Mouse (Mus musculus) lung, embryonic 14.5 days (tissue): ENCODE data around the gene Gbp7. TPM values are rescaled to one million over a fixed set of nuclear protein-coding genes. Genes with fewer than 3 reads are reported as not detected.

ENCODE experiments used
- ATAC-seq: fragments of 200-750 bp; cut with Nextera tagmentation; 2 replicates; pipeline ENCODE4 v1.8.0; 2017; ENCODE audit warnings: mild to moderate bottlenecking, moderate TSS enrichment, moderate library complexity; ENCODE audit not compliant: insufficient read depth
- DNase-seq: peaks from one replicate; pipeline ENCODE4 v3.0.0-alpha.2; 2015
- H3K27ac ChIP-seq: fragments of 300-500 bp; sonication (generic); 2 replicates; pipeline ENCODE4 v1.5.1; 2014; ENCODE audit warnings: low read depth, mild to moderate bottlenecking, moderate library complexity
- H3K27me3 ChIP-seq: fragments of 300-500 bp; sonication (generic); 2 replicates; pipeline ENCODE4 v1.6.1; 2014; ENCODE audit warnings: low read length, control low read depth; ENCODE audit not compliant: insufficient read depth
- H3K36me3 ChIP-seq: fragments of 300-500 bp; sonication (generic); 2 replicates; pipeline ENCODE4 v1.6.1; 2014; ENCODE audit warnings: control low read depth; ENCODE audit not compliant: insufficient read depth
- H3K4me1 ChIP-seq: fragments of 300-500 bp; sonication (generic); 2 replicates; pipeline ENCODE4 v1.6.1; 2014; ENCODE audit warnings: antibody characterized with exemption, control low read depth; ENCODE audit not compliant: insufficient read depth
- H3K4me2 ChIP-seq: fragments of 300-500 bp; sonication (generic); 2 replicates; pipeline ENCODE4 v1.6.1; 2014; ENCODE audit warnings: mild to moderate bottlenecking
- H3K4me3 ChIP-seq: fragments of 300-500 bp; sonication (generic); 2 replicates; pipeline ENCODE4 v1.5.1; 2014; ENCODE audit warnings: low read depth, low read length
- H3K9ac ChIP-seq: fragments of 300-500 bp; sonication (generic); 2 replicates; pipeline ENCODE4 v1.6.1; 2014
- H3K9me3 ChIP-seq: fragments of 300-500 bp; sonication (generic); 2 replicates; pipeline ENCODE4 v1.6.1; 2016; ENCODE audit warnings: low read depth, low read length, control low read depth
- CTCF ChIP-seq: IDR thresholded peaks from 2 replicates; pipeline ENCODE4 v1.5.1; 2016; ENCODE audit warnings: antibody characterized with exemption, low read depth
- WGBS: fragments of 180-500 bp; shearing (Covaris S2); extraction: QIAGEN DNeasy Blood & Tissue Kit; methylation state at CpG from one replicate; pipeline ENCODE4 v1.1.7; 2014; 5-methylcytosine and 5-hydroxymethylcytosine counted together
- polyA plus RNA-seq: library from polyadenylated mRNA; unstranded; fragments of >200 nt; fragmentation: Nextera tagmentation; extraction: Ambion mirVana; gene quantifications from 2 replicates; pipeline ENCODE4 v1.2.1, GENCODE M21; 2014

Gbp7 gene
- polyA plus RNA-seq, 1 experiment from 2014 or later: 3.2 TPM

DNA sequence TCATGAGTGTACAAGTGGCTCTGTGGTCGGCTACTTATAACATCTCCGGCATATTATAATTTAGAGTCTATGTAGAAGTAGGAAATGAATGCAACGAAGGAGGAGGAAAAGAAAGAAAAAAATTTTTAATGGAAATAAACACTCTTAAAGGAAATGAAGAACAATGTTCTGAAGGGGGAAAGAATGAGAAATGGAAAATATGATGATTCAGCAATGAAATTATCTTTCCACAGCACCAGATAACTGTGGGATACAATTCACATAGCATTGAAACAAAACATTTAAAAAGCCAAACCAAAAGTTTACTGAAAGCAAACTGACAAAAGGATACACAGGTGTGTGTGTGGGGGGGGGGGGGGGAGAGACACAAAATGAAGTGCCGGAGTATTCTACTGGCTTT is 52.9 kb downstream of the Gbp7 start:
- H3K9me3 ChIP-seq: no peaks in the 10 kb centered on the region
- H3K4me3 ChIP-seq: no peak overlapping the region
- WGBS: 89% methylated on average over 4 of the region's 4 CpGs

DNA sequence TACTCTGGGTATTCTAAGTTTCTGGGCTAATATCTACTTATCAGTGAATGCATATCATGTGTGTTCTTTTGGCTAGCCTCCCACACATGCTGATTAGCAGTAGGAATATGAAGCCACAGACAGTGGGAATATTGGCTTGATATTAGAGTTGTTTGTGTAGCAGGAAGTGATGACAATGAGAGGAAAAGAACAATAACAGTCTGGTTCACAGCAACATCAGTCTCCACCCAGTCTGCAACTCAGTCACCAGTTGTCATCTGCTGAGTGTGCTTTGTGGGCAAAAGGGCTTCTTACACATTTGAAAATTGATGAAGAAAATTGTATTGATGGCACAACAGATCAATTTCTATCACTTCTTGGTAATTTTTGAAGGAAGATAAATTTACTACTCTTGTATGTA is 57.2 kb downstream of the Gbp7 start:
- H3K36me3 ChIP-seq: no peaks in the 10 kb centered on the region
- ATAC-seq (no peak), DNase-seq (peak; percentile 8)
- TF ChIP-seq CTCF: no peak
- no peak overlapping the region for H3K4me3 ChIP-seq
- H3K4me2 ChIP-seq: no peak overlapping the region
- H3K4me1 ChIP-seq: no peaks in the 10 kb centered on the region
- H3K9ac ChIP-seq: no peak overlapping the region
- no peaks in the 10 kb centered on the region for H3K27me3 ChIP-seq
- H3K9me3 ChIP-seq: no peaks in the 10 kb centered on the region
- no peak overlapping the region for H3K27ac ChIP-seq

More for the DNA sequence above, 52.9 kb downstream of the Gbp7 start:
- H3K4me1 ChIP-seq: no peaks in the 10 kb centered on the region
- ATAC-seq: no peak
- no peak for TF ChIP-seq CTCF
- H3K36me3 ChIP-seq: no peaks in the 10 kb centered on the region
- H3K27ac ChIP-seq: no peak overlapping the region
- no peak overlapping the region for H3K9ac ChIP-seq
- no peaks in the 10 kb centered on the region for H3K27me3 ChIP-seq
- DNase-seq: no peak
- no peak overlapping the region for H3K4me2 ChIP-seq

DNA sequence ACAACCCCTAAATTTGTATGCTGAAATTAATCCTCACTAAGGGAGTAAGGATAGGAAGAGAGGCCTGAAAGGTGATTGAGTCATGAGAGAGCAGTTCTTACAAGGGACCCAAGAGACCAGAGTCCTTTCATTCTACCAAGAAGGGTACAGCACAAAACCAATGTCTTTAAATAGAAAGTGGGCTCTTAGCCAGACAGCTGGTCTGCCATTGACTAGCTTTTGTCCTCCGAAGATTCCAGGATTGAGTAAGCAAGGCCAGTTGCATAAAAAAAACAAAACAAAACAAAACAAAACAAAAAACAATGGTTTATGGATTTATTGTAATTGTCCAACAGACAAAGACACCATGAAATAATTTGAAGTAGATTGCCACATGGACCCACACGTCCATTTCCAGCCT is 58.7 kb downstream of the Gbp7 start:
- Histone ChIP-seq H3K9me3 (no peaks in the 10 kb centered on the region), H3K4me3 (no peak overlapping the region), H3K4me1 (no peaks in the 10 kb centered on the region), H3K27me3 (no peaks in the 10 kb centered on the region), H3K36me3 (no peaks in the 10 kb centered on the region), H3K27ac (no peak overlapping the region), H3K4me2 (no peak overlapping the region), H3K9ac (no peak overlapping the region)
- TF ChIP-seq CTCF: no peak
- 65% methylated on average over 2 of the region's 2 CpGs for WGBS
- ATAC-seq (no peak), DNase-seq (peak; percentile 9)

DNA sequence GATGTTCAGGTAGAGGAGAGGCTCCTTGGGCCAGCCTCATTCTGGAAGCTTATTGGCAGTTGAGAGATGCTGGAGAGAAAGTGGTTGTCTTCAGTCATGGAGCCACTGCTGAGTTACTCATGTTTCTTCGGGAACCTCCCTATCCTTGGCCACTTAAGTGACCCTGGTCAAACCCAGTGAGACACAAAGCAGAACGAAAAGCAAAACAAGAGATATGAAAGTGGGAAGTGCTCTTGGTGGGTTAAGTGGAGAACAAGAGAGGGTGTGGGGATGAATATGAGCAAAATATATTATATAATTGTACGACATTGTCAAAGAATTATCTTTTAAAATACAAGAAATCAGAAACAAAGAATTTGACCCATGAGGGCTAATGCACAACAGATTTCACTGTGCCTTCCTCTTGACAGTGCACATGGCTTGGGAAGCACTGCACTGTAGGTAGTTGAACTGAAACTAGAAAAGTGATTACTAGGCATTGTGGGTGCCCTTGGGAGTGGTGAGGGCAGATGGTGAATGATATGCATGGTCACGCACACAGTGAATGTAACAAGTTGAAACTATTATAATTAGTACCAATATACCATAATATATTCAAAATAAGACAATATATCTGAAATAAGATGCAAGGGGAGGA is 60.4 kb downstream of the Gbp7 start:
- WGBS: 73% methylated on average over 4 of the region's 4 CpGs

DNA sequence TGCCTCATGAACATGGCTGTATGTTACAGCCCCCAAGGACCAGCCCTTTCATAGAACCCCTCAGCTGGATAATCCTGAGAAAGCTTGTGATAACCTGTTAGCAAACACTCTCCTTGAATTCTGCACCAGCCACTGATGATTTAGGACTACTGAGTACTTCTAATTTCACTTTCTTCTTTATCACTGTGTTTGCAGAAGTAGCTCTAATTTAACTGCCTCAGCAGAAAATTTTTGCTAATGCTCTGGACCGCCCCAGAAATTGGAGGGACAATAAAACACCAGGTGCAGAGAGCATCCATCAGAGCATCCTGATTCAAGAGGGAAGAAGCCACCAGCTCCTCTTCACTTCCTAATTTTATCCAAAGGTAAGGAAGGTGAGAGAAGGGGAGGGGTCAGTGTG is 64.4 kb downstream of the Gbp7 start, which contains the start of gene Gbp2b:
Gene Gbp2b (plus strand): TSS at position 301 of the 400 bp plus-strand sequence.
- no peak within 1 kb of the TSS for H3K4me2 ChIP-seq

More for the DNA sequence above, 60.4 kb downstream of the Gbp7 start:
- Histone ChIP-seq H3K36me3 (no peaks in the 10 kb centered on the region), H3K4me2 (no peak overlapping the region), H3K4me1 (no peaks in the 10 kb centered on the region), H3K9ac (no peak overlapping the region), H3K4me3 (no peak overlapping the region), H3K27ac (no peak overlapping the region), H3K27me3 (no peaks in the 10 kb centered on the region), H3K9me3 (no peaks in the 10 kb centered on the region)
- no peak for TF ChIP-seq CTCF
- no peak for ATAC-seq
- DNase-seq: no peak

DNA sequence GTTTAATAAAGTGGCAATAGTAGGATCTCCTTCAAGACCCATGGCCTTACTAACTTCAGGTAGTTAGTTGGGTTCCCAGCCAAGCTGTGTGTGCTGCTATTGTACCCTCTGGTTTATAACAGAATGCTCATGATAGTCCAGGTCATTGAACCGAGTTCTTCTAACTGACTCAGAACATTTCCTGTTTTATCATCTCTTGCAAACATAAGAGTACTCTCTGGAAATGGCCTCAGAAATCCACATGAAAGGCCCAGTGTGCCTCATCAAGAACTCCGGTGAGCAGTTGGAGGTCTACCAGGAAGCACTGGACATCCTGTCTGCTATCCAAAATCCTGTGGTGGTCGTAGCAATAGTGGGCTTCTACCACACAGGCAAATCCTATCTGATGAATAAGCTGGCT is 67.8 kb downstream of the Gbp7 start:
- 78% methylated on average over 3 of the region's 3 CpGs for WGBS
- Histone ChIP-seq H3K4me2 (no peak overlapping the region), H3K9me3 (no peaks in the 10 kb centered on the region), H3K9ac (no peak overlapping the region), H3K4me3 (no peak overlapping the region), H3K4me1 (no peaks in the 10 kb centered on the region), H3K27me3 (no peaks in the 10 kb centered on the region), H3K27ac (no peak overlapping the region), H3K36me3 (no peaks in the 10 kb centered on the region)
- no peak for TF ChIP-seq CTCF
- no peak for ATAC-seq
- no peak for DNase-seq

More for the DNA sequence above, 64.4 kb downstream of the Gbp7 start, which contains the start of gene Gbp2b:
- no peak within 1 kb of the TSS for H3K4me3 ChIP-seq
- ATAC-seq (no peak), DNase-seq (no peak)
- H3K27me3 ChIP-seq: no peaks in the 10 kb centered on the region
- no peaks in the 10 kb centered on the region for H3K4me1 ChIP-seq
- no peaks in the 10 kb centered on the region for H3K36me3 ChIP-seq
- 73% methylated on average over 1 of the region's 1 CpGs for WGBS
- H3K9ac ChIP-seq: no peak within 1 kb of the TSS
- no peak for TF ChIP-seq CTCF
- H3K9me3 ChIP-seq: no peaks in the 10 kb centered on the region
- H3K27ac ChIP-seq: no peak within 1 kb of the TSS

Other genes starting within 250 kb of the Gbp7 start
- gene Pdlim5, start 134.6 kb upstream of the Gbp7 start, polyA plus RNA-seq: 19.0 and 24.1 TPM in 2 replicates
- 0.11 TPM in 1 of 2 replicates, not detected in the other for gene Gbp5, start 36.4 kb upstream of the Gbp7 start, polyA plus RNA-seq
- 1.3 and 1.6 TPM in 2 replicates for gene Gbp3, start 29.7 kb downstream of the Gbp7 start, polyA plus RNA-seq
- gene Gbp2b, start 64.5 kb downstream of the Gbp7 start, polyA plus RNA-seq: not detected in 2 replicates
- 1.8 and 2.8 TPM in 2 replicates for gene Gbp2, start 90.3 kb downstream of the Gbp7 start, polyA plus RNA-seq
- 17.6 and 17.8 TPM in 2 replicates for gene Kyat3, start 170.7 kb downstream of the Gbp7 start, polyA plus RNA-seq
- gene Gtf2b, start 234.7 kb downstream of the Gbp7 start, polyA plus RNA-seq: 81.7 and 85.3 TPM in 2 replicates